Mouse (Mus musculus): ENCODE measurements around the gene Vsig2. TPM values are rescaled to one million over a fixed set of nuclear protein-coding genes. Genes with fewer than 3 reads are reported as not detected.

Gene Vsig2
- total RNA-seq, 2 experiments from 2014 or later: not detected

Other genes with a start within 250 kb of the Vsig2 start
- 22.3 and 24.5 TPM in 2 replicates for gene Ccdc15, start 190.8 kb upstream of the Vsig2 start, total RNA-seq (2014; fragmentation: Nextera tagmentation)
- gene Ccdc15, start 190.8 kb upstream of the Vsig2 start, total RNA-seq (2017): 12.8 and 23.2 TPM in 2 replicates
- gene Hepacam, start 171.9 kb upstream of the Vsig2 start, total RNA-seq (2014; fragmentation: Nextera tagmentation): 0.70 TPM in 1 of 2 replicates, not detected in the other
- not detected in 2 replicates for gene Hepacam, start 171.9 kb upstream of the Vsig2 start, total RNA-seq (2017)
- gene Robo4, start 137.4 kb upstream of the Vsig2 start, total RNA-seq (2014; fragmentation: Nextera tagmentation): 0.33 TPM in 1 of 2 replicates, not detected in the other
- gene Robo4, start 137.4 kb upstream of the Vsig2 start, total RNA-seq (2017): 0.61 TPM in 1 of 2 replicates, not detected in the other
- gene Robo3, start 106.0 kb upstream of the Vsig2 start, total RNA-seq (2014; fragmentation: Nextera tagmentation): 3.6 and 4.1 TPM in 2 replicates
- gene Robo3, start 106.0 kb upstream of the Vsig2 start, total RNA-seq (2017): 1.1 and 1.3 TPM in 2 replicates
- 15.0 and 36.3 TPM in 2 replicates for gene Msantd2, start 49.9 kb upstream of the Vsig2 start, total RNA-seq (2014; fragmentation: Nextera tagmentation)
- 17.1 and 21.6 TPM in 2 replicates for gene Msantd2, start 49.9 kb upstream of the Vsig2 start, total RNA-seq (2017)
- 0.45 TPM in 1 of 2 replicates, not detected in the other for gene Esam, start 11.2 kb upstream of the Vsig2 start, total RNA-seq (2014; fragmentation: Nextera tagmentation)
- 2.1 and 4.5 TPM in 2 replicates for gene Esam, start 11.2 kb upstream of the Vsig2 start, total RNA-seq (2017)
- 16.8 and 21.8 TPM in 2 replicates for gene Nrgn, start 13.6 kb downstream of the Vsig2 start, total RNA-seq (2014; fragmentation: Nextera tagmentation)
- 7.1 and 8.3 TPM in 2 replicates for gene Nrgn, start 13.6 kb downstream of the Vsig2 start, total RNA-seq (2017)
- 15.3 and 16.8 TPM in 2 replicates for gene Siae, start 16.4 kb downstream of the Vsig2 start, total RNA-seq (2014; fragmentation: Nextera tagmentation)
- gene Siae, start 16.4 kb downstream of the Vsig2 start, total RNA-seq (2017): 9.6 and 11.3 TPM in 2 replicates
- gene Spa17, start 74.5 kb downstream of the Vsig2 start, total RNA-seq (2014; fragmentation: Nextera tagmentation): 3.5 and 9.8 TPM in 2 replicates
- 6.2 TPM in 1 of 2 replicates, not detected in the other for gene Spa17, start 74.5 kb downstream of the Vsig2 start, total RNA-seq (2017)
- gene Tbrg1, start 118.1 kb downstream of the Vsig2 start, total RNA-seq (2014; fragmentation: Nextera tagmentation): 80.1 and 93.1 TPM in 2 replicates
- 62.7 and 74.2 TPM in 2 replicates for gene Tbrg1, start 118.1 kb downstream of the Vsig2 start, total RNA-seq (2017)
- gene Panx3, start 130.0 kb downstream of the Vsig2 start, total RNA-seq (2014; fragmentation: Nextera tagmentation): not detected in 2 replicates
- not detected in 2 replicates for gene Panx3, start 130.0 kb downstream of the Vsig2 start, total RNA-seq (2017)
- gene Olfr160, start 177.0 kb downstream of the Vsig2 start, total RNA-seq (2014; fragmentation: Nextera tagmentation): not detected in 2 replicates
- gene Olfr160, start 177.0 kb downstream of the Vsig2 start, total RNA-seq (2017): not detected in 2 replicates
- not detected in 2 replicates for gene Olfr874, start 205.9 kb downstream of the Vsig2 start, total RNA-seq (2014; fragmentation: Nextera tagmentation)
- not detected in 2 replicates for gene Olfr874, start 205.9 kb downstream of the Vsig2 start, total RNA-seq (2017)
- gene Olfr875, start 232.6 kb downstream of the Vsig2 start, total RNA-seq (2014; fragmentation: Nextera tagmentation): not detected in 2 replicates
- gene Olfr875, start 232.6 kb downstream of the Vsig2 start, total RNA-seq (2017): not detected in 2 replicates